In the genomic region with DNA sequence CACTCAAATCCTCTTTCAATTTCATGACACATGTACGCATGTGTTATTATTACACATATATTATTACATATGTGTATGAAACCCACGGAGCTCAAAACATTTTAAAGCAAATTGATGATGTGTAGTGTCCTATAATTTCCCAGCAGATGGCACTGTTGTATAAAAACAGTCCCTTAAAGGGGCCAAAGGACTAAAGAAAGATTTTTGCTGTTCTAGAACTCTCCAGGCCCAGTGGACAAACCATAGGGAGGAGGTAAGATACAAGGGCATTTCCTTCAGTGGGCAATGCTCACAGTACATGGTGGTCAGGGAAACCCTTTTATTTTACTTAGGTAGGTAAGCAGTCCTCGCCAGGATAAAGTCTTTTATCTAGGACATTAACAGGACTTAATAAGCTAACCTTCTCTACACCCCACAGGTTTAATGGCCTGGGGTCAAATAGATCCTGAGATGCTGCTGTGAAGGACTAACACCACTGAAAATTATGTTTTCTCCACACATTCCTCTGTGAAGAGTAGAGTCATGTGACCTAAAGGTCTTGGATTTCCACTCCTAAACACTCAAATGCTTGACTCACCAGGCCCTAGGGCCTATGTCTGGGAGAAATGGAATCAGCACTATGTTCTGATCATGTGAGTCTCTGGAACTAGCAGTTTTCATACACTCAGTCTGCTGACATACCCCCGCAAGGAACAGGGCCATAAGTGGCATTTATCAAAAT, we compare ENCODE assay signal across 7 mouse cellular contexts. TPM values are rescaled to one million over a fixed set of nuclear protein-coding genes. Genes with fewer than 3 reads are reported as not detected.
A peak's percentile ranks its signal among the peaks of the same experiment; 100 is the strongest.
DNase-seq lines count a peak whose midpoint lies in the region; ATAC-seq and TF ChIP-seq lines count a peak whose summit lies in the region.

No protein-coding gene starts in this region.

- WGBS in lung, adult 2 months, result 50% methylated on average over 4 of the region's 4 CpGs
- 54% methylated on average over 4 of the region's 4 CpGs for WGBS in hindbrain, embryonic 15.5 days

- no peak overlapping the region for H3K4me3 ChIP-seq in lung, adult 2 months (replicated peaks; ENCODE audit: extremely low read depth, low read depth, low read length)
- H3K4me3 ChIP-seq in hindbrain, embryonic 15.5 days, result no peak overlapping the region

- H3K36me3 ChIP-seq in hindbrain, embryonic 15.5 days, result no peaks in the 10 kb centered on the region

- ATAC-seq in activated CD4-positive, CD25-positive, alpha-beta regulatory T cell, adult 4 months, result peak; percentile 83
- peak; percentile 71; the same call in 1 of the 2 replicates for ATAC-seq in hindbrain, embryonic 15.5 days (ENCODE audit: low FRiP score, low read depth)

- H3K27ac ChIP-seq in hindbrain, embryonic 15.5 days (replicated peaks), result no peak overlapping the region

- 0 out of 2 replicates have a peak, but pooled peaks have one; percentile 3 for TF ChIP-seq CTCF in lung, adult 2 months (IDR thresholded peaks at IDR 0.05; ENCODE audit: insufficient read depth, low read length)

- no peaks in the 10 kb centered on the region for H3K4me1 ChIP-seq in lung, adult 2 months (ENCODE audit: control insufficient read depth, insufficient read depth, low read length)
- no peaks in the 10 kb centered on the region for H3K4me1 ChIP-seq in hindbrain, embryonic 15.5 days (replicated peaks)

- H3K4me2 ChIP-seq in hindbrain, embryonic 15.5 days, result no peak overlapping the region

- no peak overlapping the region for H3K9ac ChIP-seq in hindbrain, embryonic 15.5 days

- TF ChIP-seq POLR2A in lung, adult 2 months (IDR thresholded peaks at IDR 0.05; ENCODE audit: borderline replicate concordance, extremely low read depth, low read depth, low read length), result no peak

- no peak for DNase-seq in lung, adult 2 months
- no peak for DNase-seq in lung, adult 18-20 months
- DNase-seq in natural killer cell, adult 2 months (ENCODE audit: low spot score in 2 of 2), result peak; percentile 8 to 17
- no peak for DNase-seq in layer of hippocampus, postnatal 36 days
- no peak for DNase-seq in frontal cortex, postnatal 14 days (ENCODE audit: low spot score in 2 of 2)

- peaks cover 19% of the 10 kb centered on the region for H3K27me3 ChIP-seq in hindbrain, embryonic 15.5 days

- H3K9me3 ChIP-seq in hindbrain, embryonic 15.5 days, result no peaks in the 10 kb centered on the region

RNA-seq across cellular contexts. Expression of gene Cdca7l, which starts 16.2 kb away (rescaled TPM):
- 2.1 and 2.6 TPM in 2 replicates for polyA plus RNA-seq in lung, adult 2 months (2012; rRNA removed)
- 10 to 100 TPM; 27.0 to 34.7 TPM for polyA plus RNA-seq in activated CD4-positive, CD25-positive, alpha-beta regulatory T cell, adult 4 months (2017; shearing (Covaris generic))
- polyA plus RNA-seq in hindbrain, embryonic 15.5 days (2015; fragmentation: Nextera tagmentation; extraction: Ambion mirVana), result 5.9 and 7.0 TPM in 2 replicates
- 1 to 10 TPM; 1.1 to 1.3 TPM for total RNA-seq in layer of hippocampus, postnatal 36 days (2021)

Comparison
In these comparisons a context has a peak if more than half of its experiments do, and no peak if none do; other contexts are left out.
1. DNase-seq: peak in natural killer cell, adult 2 months (2 of 2); none in lung, adult 2 months (single experiment), lung, adult 18-20 months (0 of 2), layer of hippocampus, postnatal 36 days (0 of 2) and frontal cortex, postnatal 14 days (0 of 2).